Mouse (Mus musculus): ENCODE data around the gene Gpr21.

Gpr21 gene

DNA sequence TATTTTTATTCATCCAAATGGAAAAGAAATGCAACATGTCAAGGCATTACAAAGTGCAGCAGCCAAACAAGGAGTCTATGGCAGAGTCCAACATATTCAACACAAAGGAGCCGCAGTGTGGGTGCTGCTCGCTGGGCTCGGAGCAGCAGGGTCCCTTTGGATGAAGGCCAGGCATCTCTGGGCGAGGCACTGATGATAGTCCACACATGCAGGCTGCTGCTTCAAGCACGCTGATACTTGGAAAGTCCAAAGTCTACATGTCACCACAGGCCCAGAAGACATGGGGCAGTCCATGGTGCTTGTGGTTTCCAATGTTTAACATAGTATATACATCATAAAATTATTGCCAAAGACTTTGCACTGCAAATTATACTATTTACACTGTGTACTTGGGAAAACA is 53.8 kb downstream of the Gpr21 start:
- no peak for DNase-seq (ENCODE audit: extremely low read depth, low read depth, low spot score)

Data from fat pad, adult 2 months (tissue).